Mouse (Mus musculus): ENCODE measurements around the gene Akap2.

DNA sequence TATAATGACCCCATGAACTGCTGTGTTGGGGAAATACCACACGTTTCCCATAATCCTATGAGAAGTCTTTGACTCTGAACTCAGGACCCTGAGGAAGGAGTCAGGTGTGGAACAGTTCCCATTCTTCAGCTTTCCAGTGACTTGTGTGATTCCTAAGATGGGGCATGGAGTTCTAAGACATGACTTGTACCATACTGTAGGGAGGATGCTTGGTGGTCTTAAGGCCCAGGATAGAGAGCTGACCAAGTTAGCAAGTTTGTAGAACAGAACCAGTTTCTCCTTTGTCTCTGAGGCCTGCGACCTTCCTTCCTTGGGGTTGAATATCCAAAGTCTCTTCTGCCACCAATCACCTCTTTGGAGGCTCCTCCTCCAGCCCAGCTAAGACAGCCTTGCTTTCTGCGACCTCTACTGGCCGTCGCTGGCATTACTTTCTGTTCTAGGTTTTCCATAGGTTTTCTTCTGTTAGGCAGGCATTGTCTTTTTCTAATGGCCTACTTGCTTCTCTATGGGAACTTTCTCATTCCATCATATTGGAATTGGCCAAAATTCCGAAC lies 162.4 kb downstream of the Akap2 start:
- TF ChIP-seq POLR2A (IDR thresholded peaks at IDR 0.05; ENCODE audit: insufficient read length, low read depth): no peak
- TF ChIP-seq POLR2AphosphoS2 (IDR thresholded peaks at IDR 0.05; ENCODE audit: insufficient read length, low read depth): no peak
- no peak for TF ChIP-seq SRF (IDR thresholded peaks at IDR 0.05; ENCODE audit: control insufficient read depth, insufficient read length, low read depth)
- no peak for TF ChIP-seq MAX (IDR thresholded peaks at IDR 0.05; ENCODE audit: low read depth)
- no peak for TF ChIP-seq MYOG (IDR thresholded peaks at IDR 0.05; ENCODE audit: control insufficient read depth in 1 of 3, insufficient read depth in 1 of 3, insufficient read length in 2 of 3, low read depth in 2 of 3)
- no peak for TF ChIP-seq TCF3 (IDR thresholded peaks at IDR 0.05; ENCODE audit: insufficient read length, low read depth)
